26 mouse cellular contexts compared by ENCODE assay signal in the genomic region with DNA sequence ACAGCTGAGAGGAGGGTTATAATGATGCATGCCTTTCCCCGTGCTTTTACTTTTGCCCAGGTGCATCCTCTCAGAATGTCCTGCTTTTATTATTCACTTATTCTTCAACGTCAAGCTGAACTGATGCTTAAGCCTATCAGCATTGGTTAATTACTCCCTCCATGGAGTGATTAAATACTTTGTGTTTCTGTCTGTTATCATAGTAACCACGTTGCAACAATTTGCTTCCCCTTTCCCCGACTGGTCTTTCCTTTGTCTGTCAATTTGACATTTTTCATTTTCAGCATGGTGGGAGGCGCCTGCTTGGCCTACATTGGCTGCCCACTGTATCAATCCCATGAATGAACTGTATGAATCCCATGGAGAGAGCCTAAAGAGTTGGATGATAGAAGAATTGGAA.
"Had no signal": no experiment of that assay in that cellular context is flagged by ENCODE, and none has a peak within 500 bp of the region (broad histone marks: within the 10 kb centered on the region; RNA-seq: fewer than 3 reads in every experiment).

No protein-coding gene starts in this region.

- H3K27me3 ChIP-seq: heart, embryonic 13.5 days; heart, embryonic 15.5 days; hindbrain, embryonic 12.5 days; intestine, embryonic 15.5 days; limb, embryonic 13.5 days; limb, embryonic 15.5 days; liver, embryonic 12.5 days had no signal

- H3K4me1 ChIP-seq: heart, embryonic 13.5 days; heart, embryonic 15.5 days; hindbrain, embryonic 10.5 days; hindbrain, embryonic 12.5 days; intestine, embryonic 15.5 days; limb, embryonic 13.5 days; limb, embryonic 15.5 days; liver, embryonic 12.5 days had no signal

- H3K4me3 ChIP-seq: heart, adult 2 months; heart, embryonic 13.5 days; heart, embryonic 15.5 days; hindbrain, embryonic 10.5 days; hindbrain, embryonic 12.5 days; intestine, embryonic 15.5 days; layer of hippocampus, adult 2 months; left cerebral cortex, adult 2 months; limb, embryonic 13.5 days; limb, embryonic 15.5 days; liver, embryonic 12.5 days had no signal

- DNase-seq: gastrocnemius, postnatal 14 days; gastrocnemius, postnatal 36 days; heart, adult 2 months; heart, postnatal 14 days; heart, postnatal 36 days; kidney, adult 18-20 months; kidney, postnatal 10 days; kidney, postnatal 25 days; kidney, postnatal 4 days; left cerebral cortex, postnatal 4 days had no signal

- H3K27ac ChIP-seq: heart, adult 2 months; heart, embryonic 13.5 days; heart, embryonic 15.5 days; hindbrain, embryonic 10.5 days; hindbrain, embryonic 12.5 days; hindbrain, embryonic 14.5 days; intestine, embryonic 15.5 days; layer of hippocampus, adult 2 months; left cerebral cortex, adult 2 months; limb, embryonic 13.5 days; limb, embryonic 15.5 days; liver, embryonic 12.5 days; liver, embryonic 14.5 days had no signal

- H3K4me2 ChIP-seq: heart, embryonic 11.5 days; heart, embryonic 13.5 days; heart, embryonic 15.5 days; hindbrain, embryonic 12.5 days; hindbrain, embryonic 14.5 days; intestine, embryonic 15.5 days; limb, embryonic 13.5 days; limb, embryonic 15.5 days; liver, embryonic 12.5 days had no signal

- H3K9ac ChIP-seq: heart, embryonic 13.5 days; heart, embryonic 15.5 days; hindbrain, embryonic 12.5 days; hindbrain, embryonic 14.5 days; intestine, embryonic 15.5 days; limb, embryonic 13.5 days; limb, embryonic 15.5 days; liver, embryonic 12.5 days; liver, embryonic 14.5 days had no signal

- H3K36me3 ChIP-seq: heart, embryonic 13.5 days; heart, embryonic 15.5 days; hindbrain, embryonic 10.5 days; hindbrain, embryonic 12.5 days; intestine, embryonic 15.5 days; limb, embryonic 13.5 days; limb, embryonic 15.5 days; liver, embryonic 12.5 days had no signal

- H3K9me3 ChIP-seq: heart, embryonic 13.5 days; heart, embryonic 15.5 days; hindbrain, embryonic 10.5 days; hindbrain, embryonic 12.5 days; intestine, embryonic 15.5 days; limb, embryonic 13.5 days; limb, embryonic 15.5 days; liver, embryonic 12.5 days had no signal

- ATAC-seq: hindbrain, embryonic 16.5 days; inflammation-experienced regulatory T-cells, adult 6 months; intestine, embryonic 15.5 days; intestine, postnatal 0 days; liver, embryonic 12.5 days had no signal
